Mouse (Mus musculus): ENCODE measurements around the gene Olfr109.

Gene Olfr109

DNA sequence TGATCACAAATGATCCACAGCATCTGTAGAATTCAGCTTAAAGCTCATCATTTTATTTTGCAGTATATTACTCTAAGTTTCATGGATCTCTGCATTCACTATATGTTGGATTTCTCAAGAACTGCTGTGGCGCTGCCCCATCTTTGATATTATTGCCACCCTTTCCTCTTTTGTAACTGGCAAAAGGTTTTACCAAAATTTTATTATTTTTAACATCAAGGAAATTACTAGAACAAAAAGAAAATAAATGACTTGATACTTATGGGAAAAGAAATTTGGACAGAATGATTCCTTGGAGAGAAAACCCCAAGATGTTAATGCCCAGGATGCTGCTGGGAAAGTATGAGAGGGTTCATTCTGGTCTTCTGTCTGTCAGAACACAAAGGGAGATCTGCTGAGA, at the start of gene Olfr109:
Gene Olfr109 (plus strand): TSS at position 301 of the 400 bp plus-strand sequence.
- no peak for DNase-seq

- DNase-seq, result no peak
Measured at GRCm38 (mm10) chr17:37413380-37413779, 45.3 kb upstream of the Olfr109 start.

DNA sequence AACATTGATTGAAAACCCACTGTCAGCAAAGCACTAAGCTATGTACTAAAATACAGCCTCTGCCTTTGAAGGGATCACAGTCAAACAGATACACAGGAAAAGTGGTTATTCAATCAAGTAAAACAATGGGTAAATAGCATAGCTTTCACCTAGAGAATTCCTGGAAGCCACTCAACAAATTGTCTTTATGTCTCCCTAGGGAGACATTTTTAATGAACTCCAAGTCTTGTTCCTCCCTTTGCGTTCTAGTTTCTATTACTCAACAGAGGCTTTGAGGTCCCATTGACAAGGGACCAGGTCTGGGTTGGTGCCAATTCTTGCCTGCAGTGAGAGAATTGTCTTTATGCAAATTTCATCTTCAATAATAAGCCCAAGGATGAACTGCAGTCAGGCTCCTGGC, 13.5 kb upstream of the Olfr109 start, which contains the start of gene Olfr108:
Gene Olfr108 (plus strand): TSS at position 301 of the 400 bp plus-strand sequence.
- no peak for DNase-seq

DNA sequence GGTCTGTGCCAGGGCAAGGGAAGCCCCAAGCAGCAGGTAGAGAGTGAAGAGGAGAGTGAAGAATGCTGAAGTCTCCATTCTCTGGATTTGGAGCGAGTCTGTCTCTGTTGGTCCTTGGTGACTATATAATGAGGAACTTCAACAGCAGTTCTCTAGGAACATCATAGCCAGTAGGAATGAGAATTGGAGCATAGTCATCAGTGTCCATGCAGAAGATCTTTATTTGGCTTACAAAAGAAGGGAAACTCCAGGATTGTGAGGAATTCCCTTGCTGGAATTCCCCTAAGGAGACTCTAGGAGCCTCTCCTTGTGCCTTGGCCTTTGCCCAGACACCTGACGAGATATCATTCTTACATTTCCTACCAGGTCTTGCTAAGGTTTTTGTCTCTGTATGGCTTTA, 24.7 kb downstream of the Olfr109 start, which contains the start of gene H2-M2:
Gene H2-M2 (minus strand): TSS at position 101 of the 400 bp plus-strand sequence.
- DNase-seq, result no peak

GRCm38 (mm10) chr17:37491930-37492518, 33.3 kb downstream of the Olfr109 start, which contains the start of gene Olfr110:
Gene Olfr110 (plus strand): TSS chr17:37492468.
- no peak for DNase-seq

DNA sequence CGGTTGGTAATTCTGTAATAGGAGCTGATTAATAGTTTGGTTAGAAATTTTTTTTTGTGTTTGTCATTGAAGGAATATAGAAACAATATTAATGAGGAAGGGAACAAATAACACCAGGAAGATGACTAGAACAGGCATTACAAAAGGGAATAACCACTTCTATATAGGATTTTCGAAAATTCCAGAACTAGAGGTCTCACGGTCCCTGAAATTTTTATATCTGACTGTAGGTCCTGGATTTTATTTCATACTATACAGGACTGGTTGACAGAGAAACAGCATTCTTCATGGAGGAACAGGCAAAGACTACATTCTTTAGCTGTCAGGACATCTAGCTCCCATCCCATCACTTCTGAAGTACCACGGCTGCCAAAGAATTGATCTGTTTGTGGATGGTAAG, 49.0 kb downstream of the Olfr109 start, which contains the start of gene Olfr111:
Gene Olfr111 (plus strand): TSS at position 301 of the 400 bp plus-strand sequence.
- DNase-seq, result no peak

Data from retina, postnatal 1 day (tissue).